Mouse (Mus musculus) intestine, embryonic 14.5 days (tissue): Measurements from ENCODE around the gene Foxr2. TPM values are rescaled to one million over a fixed set of nuclear protein-coding genes. Genes with fewer than 3 reads are reported as not detected.

ENCODE experiments used
- ATAC-seq: fragments of 200-750 bp; cut with Nextera tagmentation; replicated peaks from 2 replicates; pipeline ENCODE4 v1.8.0; 2017; ENCODE audit warnings: low read depth, moderate number of reproducible peaks, moderate TSS enrichment, moderate library complexity; ENCODE audit not compliant: low FRiP score, low TSS enrichment
- DNase-seq: peaks from one replicate; pipeline ENCODE4 v3.0.0-alpha.2; 2018; ENCODE audit warnings: low spot score
- H3K27ac ChIP-seq: fragments of 300-500 bp; sonication (generic); 2 replicates; pipeline ENCODE4 v1.5.1; 2014; ENCODE audit warnings: low read depth, mild to moderate bottlenecking, control low read depth
- H3K27me3 ChIP-seq: fragments of 300-500 bp; sonication (generic); replicated peaks from 2 replicates; pipeline ENCODE4 v1.6.1; 2014; ENCODE audit warnings: low read length, control low read depth; ENCODE audit not compliant: control insufficient read depth, insufficient read depth
- H3K36me3 ChIP-seq: fragments of 300-500 bp; sonication (generic); 2 replicates; pipeline ENCODE4 v1.6.1; 2014; ENCODE audit warnings: low read length, control low read depth; ENCODE audit not compliant: control insufficient read depth, insufficient read depth
- H3K4me1 ChIP-seq: fragments of 300-500 bp; sonication (generic); replicated peaks from 2 replicates; pipeline ENCODE4 v1.6.1; 2014; ENCODE audit warnings: low read length, control low read depth, mixed read lengths; ENCODE audit not compliant: control insufficient read depth, insufficient read depth
- H3K4me2 ChIP-seq: fragments of 300-500 bp; sonication (generic); 2 replicates; pipeline ENCODE4 v1.6.1; 2014; ENCODE audit warnings: low read length
- H3K4me3 ChIP-seq: fragments of 300-500 bp; sonication (generic); 2 replicates; pipeline ENCODE4 v1.5.1; 2014; ENCODE audit warnings: low read depth, low read length, control low read depth, mixed read lengths
- H3K9ac ChIP-seq: fragments of 300-500 bp; sonication (generic); 2 replicates; pipeline ENCODE4 v1.6.1; 2014; ENCODE audit warnings: mild to moderate bottlenecking, low read length
- H3K9me3 ChIP-seq: fragments of 300-500 bp; sonication (generic); 2 replicates; pipeline ENCODE4 v1.6.1; 2016; ENCODE audit warnings: low read length, control low read depth; ENCODE audit not compliant: control insufficient read depth
- WGBS: fragments of 180-500 bp; shearing (Covaris S2); extraction: QIAGEN DNeasy Blood & Tissue Kit; methylation state at CpG from one replicate; pipeline ENCODE4 v1.1.7; 2014; 5-methylcytosine and 5-hydroxymethylcytosine counted together
- polyA plus RNA-seq: library from polyadenylated mRNA; unstranded; fragments of >200 nt; fragmentation: Nextera tagmentation; extraction: Ambion mirVana; gene quantifications from 2 replicates; pipeline ENCODE4 v1.2.1, GENCODE M21; 2014

Foxr2 gene
- polyA plus RNA-seq = 0.07 and 0.22 TPM in 2 replicates

GRCm38 (mm10) chrX:153118486-153118885 lies at the start of gene Foxr2:
Gene Foxr2, plus strand, starts transcription at chrX:153118786.
- Histone ChIP-seq H3K27ac (no peak within 1 kb of the TSS), H3K9me3 (no peaks in the 10 kb centered on the region), H3K36me3 (no peaks in the 10 kb centered on the region), H3K4me1 (no peaks in the 10 kb centered on the region), H3K4me3 (no peak within 1 kb of the TSS), H3K9ac (no peak within 1 kb of the TSS), H3K4me2 (no peak within 1 kb of the TSS), H3K27me3 (peaks cover 4% of the 10 kb centered on the region)
- 21% methylated on average over 2 of the region's 3 CpGs for WGBS
- DNase-seq (no peak), ATAC-seq (no peak)

- Histone ChIP-seq H3K4me1 (no peaks in the 10 kb centered on the region), H3K4me2 (no peak overlapping the region), H3K4me3 (no peak overlapping the region), H3K36me3 (no peaks in the 10 kb centered on the region), H3K27ac (no peak overlapping the region), H3K9me3 (no peaks in the 10 kb centered on the region), H3K9ac (no peak overlapping the region), H3K27me3 (peaks cover 4% of the 10 kb centered on the region)
- DNase-seq (no peak), ATAC-seq (no peak)
- WGBS = 21% methylated on average over 2 of the region's 2 CpGs
These were observed 427 bp downstream of the Foxr2 start for GRCm38 (mm10) chrX:153119013-153119412.

- H3K9me3 ChIP-seq = no peaks in the 10 kb centered on the region
- H3K9ac ChIP-seq = peak within 1 kb of the TSS; percentile 22; the same call in 1 of the 2 replicates
- 17% methylated on average over 47 of the region's 47 CpGs for WGBS
- H3K36me3 ChIP-seq = no peaks in the 10 kb centered on the region
- peak; percentile 97 for ATAC-seq
- H3K4me2 ChIP-seq = peak within 1 kb of the TSS; percentile 56
- H3K27ac ChIP-seq = no peak within 1 kb of the TSS
- DNase-seq = peak; percentile 79
- H3K27me3 ChIP-seq = peaks cover 6% of the 10 kb centered on the region; the same call in 1 of the 2 replicates
- peak within 1 kb of the TSS; percentile 42 for H3K4me3 ChIP-seq
- no peaks in the 10 kb centered on the region for H3K4me1 ChIP-seq
These were observed 21.3 kb downstream of the Foxr2 start, which contains the start of gene Rragb for GRCm38 (mm10) chrX:153139734-153140515. Gene Rragb, plus strand, starts transcription at chrX:153139981.

- 87% methylated on average over 3 of the region's 3 CpGs for WGBS
- H3K9me3 ChIP-seq = no peaks in the 10 kb centered on the region
- no peaks in the 10 kb centered on the region for H3K36me3 ChIP-seq
- H3K4me2 ChIP-seq = no peak overlapping the region
- H3K27ac ChIP-seq = no peak overlapping the region
- no peak overlapping the region for H3K9ac ChIP-seq
- no peak overlapping the region for H3K4me3 ChIP-seq
- H3K4me1 ChIP-seq = no peaks in the 10 kb centered on the region
- no peak for DNase-seq
- H3K27me3 ChIP-seq = peaks cover 6% of the 10 kb centered on the region; the same call in 1 of the 2 replicates
- ATAC-seq = no peak
These were observed 24.1 kb downstream of the Foxr2 start for GRCm38 (mm10) chrX:153142656-153143055.

GRCm38 (mm10) chrX:153151766-153152165 lies 33.2 kb downstream of the Foxr2 start:
- ATAC-seq (no peak), DNase-seq (no peak)
- Histone ChIP-seq H3K9ac (no peak overlapping the region), H3K4me3 (no peak overlapping the region), H3K4me2 (no peak overlapping the region), H3K4me1 (no peaks in the 10 kb centered on the region), H3K27ac (no peak overlapping the region), H3K9me3 (no peaks in the 10 kb centered on the region), H3K36me3 (no peaks in the 10 kb centered on the region), H3K27me3 (no peaks in the 10 kb centered on the region)
- WGBS = 25% methylated on average over 1 of the region's 1 CpGs

- no peak for ATAC-seq
- Histone ChIP-seq H3K4me3 (no peak overlapping the region), H3K4me2 (no peak overlapping the region), H3K27me3 (no peaks in the 10 kb centered on the region), H3K9me3 (no peaks in the 10 kb centered on the region), H3K27ac (no peak overlapping the region), H3K4me1 (no peaks in the 10 kb centered on the region), H3K36me3 (no peaks in the 10 kb centered on the region), H3K9ac (no peak overlapping the region)
- 53% methylated on average over 3 of the region's 3 CpGs for WGBS
- DNase-seq = no peak
These were observed 36.7 kb downstream of the Foxr2 start for GRCm38 (mm10) chrX:153155322-153155721.

GRCm38 (mm10) chrX:153174786-153175185 lies 56.2 kb downstream of the Foxr2 start:
- Histone ChIP-seq H3K9ac (no peak overlapping the region), H3K9me3 (no peaks in the 10 kb centered on the region), H3K27ac (no peak overlapping the region), H3K36me3 (no peaks in the 10 kb centered on the region), H3K4me3 (no peak overlapping the region), H3K4me1 (no peaks in the 10 kb centered on the region), H3K4me2 (no peak overlapping the region), H3K27me3 (no peaks in the 10 kb centered on the region)
- no peak for DNase-seq
- no peak for ATAC-seq
- WGBS = 22% methylated on average over 1 of the region's 1 CpGs

- Histone ChIP-seq H3K9ac (no peak overlapping the region), H3K27me3 (no peaks in the 10 kb centered on the region), H3K4me3 (no peak overlapping the region), H3K36me3 (no peaks in the 10 kb centered on the region), H3K4me1 (no peaks in the 10 kb centered on the region), H3K27ac (no peak overlapping the region), H3K9me3 (no peaks in the 10 kb centered on the region), H3K4me2 (no peak overlapping the region)
- DNase-seq = no peak
- 81% methylated on average over 2 of the region's 2 CpGs for WGBS
- no peak for ATAC-seq
These were observed 63.6 kb downstream of the Foxr2 start for GRCm38 (mm10) chrX:153182221-153182620.
